Mouse (Mus musculus) limb, embryonic 12.5 days (tissue): Measurements from ENCODE around the gene Wwox. TPM values are rescaled to one million over a fixed set of nuclear protein-coding genes. Genes with fewer than 3 reads are reported as not detected.

Experiments
- ATAC-seq: fragments of 200-750 bp; cut with Nextera tagmentation; 2 replicates; pipeline ENCODE4 v1.8.0; 2017; ENCODE audit warnings: low read depth, moderate TSS enrichment; ENCODE audit not compliant: insufficient number of reproducible peaks, insufficient read depth, low FRiP score, low TSS enrichment
- H3K27ac ChIP-seq: fragments of 300-500 bp; sonication (generic); 2 replicates; pipeline ENCODE4 v1.5.1; 2016; ENCODE audit warnings: mild to moderate bottlenecking, moderate library complexity
- H3K27me3 ChIP-seq: fragments of 300-500 bp; sonication (generic); 2 replicates; pipeline ENCODE4 v1.6.1; 2016; ENCODE audit warnings: mild to moderate bottlenecking, moderate library complexity
- H3K36me3 ChIP-seq: fragments of 300-500 bp; sonication (generic); 2 replicates; pipeline ENCODE4 v1.6.1; 2016; ENCODE audit warnings: mild to moderate bottlenecking, moderate library complexity
- H3K4me1 ChIP-seq: fragments of 300-500 bp; sonication (generic); replicated peaks from 2 replicates; pipeline ENCODE4 v1.6.1; 2016
- H3K4me2 ChIP-seq: fragments of 300-500 bp; sonication (generic); 2 replicates; pipeline ENCODE4 v1.6.1; 2016; ENCODE audit warnings: mild to moderate bottlenecking, moderate library complexity
- H3K4me3 ChIP-seq: fragments of 300-500 bp; sonication (generic); replicated peaks from 2 replicates; pipeline ENCODE4 v1.5.1; 2016; ENCODE audit warnings: mild to moderate bottlenecking
- H3K9ac ChIP-seq: fragments of 300-500 bp; sonication (generic); replicated peaks from 2 replicates; pipeline ENCODE4 v1.6.1; 2016; ENCODE audit warnings: mild to moderate bottlenecking, moderate library complexity
- H3K9me3 ChIP-seq: fragments of 300-500 bp; sonication (generic); 2 replicates; pipeline ENCODE4 v1.6.1; 2016; ENCODE audit warnings: mild to moderate bottlenecking, moderate library complexity
- WGBS: fragments of 180-500 bp; shearing (Covaris S2); methylation state at CpG from one replicate; pipeline ENCODE4 v1.1.7; 2016; 5-methylcytosine and 5-hydroxymethylcytosine counted together
- polyA plus RNA-seq: library from polyadenylated mRNA; unstranded; fragments of >200 nt; fragmentation: Nextera tagmentation; extraction: Ambion mirVana; gene quantifications from 2 replicates; pipeline ENCODE4 v1.2.1, GENCODE M21; 2016

Wwox gene
- polyA plus RNA-seq, 1 experiment from 2014 or later: 10.2 TPM

DNA sequence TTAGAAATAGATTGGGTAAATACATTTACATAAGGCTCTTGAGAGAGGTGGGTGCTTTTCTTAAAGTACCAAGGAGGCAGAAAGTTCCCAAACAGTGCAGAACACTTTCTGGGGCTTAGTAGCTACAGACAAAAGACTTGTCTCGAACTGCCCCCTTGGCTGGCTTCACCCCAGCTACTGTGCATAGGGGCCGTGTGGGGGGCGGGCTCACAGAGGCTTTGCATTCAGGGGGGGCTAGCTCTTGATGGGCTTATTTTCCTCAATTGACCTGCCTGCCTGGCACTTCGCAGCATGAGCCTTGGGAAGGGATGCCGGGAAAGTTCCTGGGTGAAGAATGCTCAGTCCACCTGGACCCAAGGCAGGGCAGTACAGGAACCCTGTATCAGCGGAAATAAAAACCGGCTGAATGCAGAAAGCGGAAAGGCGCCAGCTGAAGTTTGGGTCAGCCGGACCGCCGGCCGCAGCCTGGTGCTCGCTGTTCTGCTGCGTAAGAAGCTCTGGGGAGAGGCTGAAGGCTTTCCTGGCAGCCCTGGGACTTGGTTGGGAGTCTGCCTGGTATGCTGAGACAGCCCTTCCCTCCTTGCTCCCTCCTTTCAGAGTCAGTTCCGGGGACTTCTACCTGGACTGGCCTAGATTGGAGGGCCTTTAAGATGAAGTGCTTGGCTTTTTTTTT, 918.3 kb downstream of the Wwox start:
- no peak for ATAC-seq
- H3K4me3 ChIP-seq: no peak overlapping the region
- peaks cover 19% of the 10 kb centered on the region for H3K9me3 ChIP-seq
- H3K27me3 ChIP-seq: peaks cover 13% of the 10 kb centered on the region; the same call in 1 of the 2 replicates
- WGBS: 39% methylated on average over 16 of the region's 16 CpGs
- peaks cover 35% of the 10 kb centered on the region for H3K4me1 ChIP-seq
- peak overlapping the region; percentile 28; the same call in 1 of the 2 replicates for H3K4me2 ChIP-seq
- no peak overlapping the region for H3K9ac ChIP-seq
- no peak overlapping the region for H3K27ac ChIP-seq
- H3K36me3 ChIP-seq: no peaks in the 10 kb centered on the region

DNA sequence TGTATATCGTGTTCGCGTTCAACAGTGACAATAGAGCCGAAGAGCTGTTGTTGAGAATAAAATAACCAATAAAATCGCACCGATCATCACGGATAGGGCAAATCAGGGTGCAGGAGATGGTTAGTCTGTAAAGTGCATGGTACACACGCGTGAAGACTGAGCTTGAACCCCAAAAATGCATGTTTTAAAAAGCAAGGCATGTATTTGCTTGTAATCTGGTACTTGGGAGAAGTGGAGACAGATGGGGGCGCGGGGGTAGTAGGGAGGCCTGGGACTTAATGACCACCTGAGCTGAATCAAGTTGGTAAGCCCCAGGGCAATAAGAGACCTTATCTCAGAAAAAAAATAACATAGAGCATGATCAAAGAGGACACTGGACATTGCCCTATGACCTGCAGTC, 919.0 kb downstream of the Wwox start:
- no peak overlapping the region for H3K4me3 ChIP-seq
- no peak overlapping the region for H3K9ac ChIP-seq
- H3K9me3 ChIP-seq: peaks cover 17% of the 10 kb centered on the region
- no peak overlapping the region for H3K27ac ChIP-seq
- no peak for ATAC-seq
- 88% methylated on average over 11 of the region's 11 CpGs for WGBS
- peaks cover 40% of the 10 kb centered on the region for H3K4me1 ChIP-seq
- H3K27me3 ChIP-seq: peaks cover 13% of the 10 kb centered on the region; the same call in 1 of the 2 replicates
- no peaks in the 10 kb centered on the region for H3K36me3 ChIP-seq
- no peak overlapping the region for H3K4me2 ChIP-seq

DNA sequence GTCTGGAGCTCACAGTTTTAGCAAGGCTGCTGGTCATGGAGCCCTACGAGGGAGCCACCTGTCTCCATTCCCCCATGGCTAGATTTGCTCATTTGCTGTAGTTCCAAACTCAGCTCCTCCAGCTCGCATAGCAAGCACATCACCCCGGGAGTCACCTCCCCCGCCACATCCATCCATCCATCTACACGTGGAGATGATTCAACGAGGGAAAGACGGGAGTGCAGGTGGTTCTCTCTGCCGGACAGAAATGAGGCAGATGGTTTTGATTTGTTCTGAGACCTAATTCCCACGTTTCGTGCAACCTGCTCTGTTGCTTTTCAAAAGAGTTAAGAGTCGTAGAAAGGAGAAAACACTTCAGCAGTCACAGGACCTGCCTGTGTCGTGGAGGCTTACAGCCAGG, 920.2 kb downstream of the Wwox start:
- Histone ChIP-seq H3K4me3 (no peak overlapping the region), H3K36me3 (no peaks in the 10 kb centered on the region), H3K9me3 (peaks cover 5% of the 10 kb centered on the region; the same call in 1 of the 2 replicates), H3K4me2 (peak overlapping the region; percentile 21; the same call in 1 of the 2 replicates), H3K27ac (no peak overlapping the region), H3K9ac (no peak overlapping the region), H3K27me3 (peaks cover 13% of the 10 kb centered on the region; the same call in 1 of the 2 replicates), H3K4me1 (peaks cover 40% of the 10 kb centered on the region)
- 10% methylated on average over 12 of the region's 12 CpGs for WGBS
- 0 out of 2 replicates have a peak, but pooled peaks have one; percentile 26 for ATAC-seq

DNA sequence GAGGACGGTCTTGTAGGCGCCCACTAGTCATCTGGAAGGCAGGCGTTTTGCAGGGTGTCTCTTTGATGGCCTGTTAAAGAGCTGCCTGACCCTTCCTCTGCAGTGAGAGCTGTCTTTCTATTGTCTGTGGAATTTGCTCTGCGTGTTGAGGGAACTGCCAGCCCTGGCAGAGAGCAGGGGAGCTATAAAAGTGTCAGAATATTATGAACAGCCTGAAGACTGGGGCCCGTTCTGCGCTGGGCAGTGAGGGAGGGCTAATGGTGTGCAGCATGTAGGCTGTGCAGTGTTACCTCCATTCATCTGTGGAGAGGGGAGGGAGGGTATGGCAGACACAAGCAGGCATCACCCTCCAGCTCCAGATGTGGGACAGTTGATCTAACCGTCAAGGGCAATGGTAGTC, 923.1 kb downstream of the Wwox start:
- H3K27ac ChIP-seq: no peak overlapping the region

DNA sequence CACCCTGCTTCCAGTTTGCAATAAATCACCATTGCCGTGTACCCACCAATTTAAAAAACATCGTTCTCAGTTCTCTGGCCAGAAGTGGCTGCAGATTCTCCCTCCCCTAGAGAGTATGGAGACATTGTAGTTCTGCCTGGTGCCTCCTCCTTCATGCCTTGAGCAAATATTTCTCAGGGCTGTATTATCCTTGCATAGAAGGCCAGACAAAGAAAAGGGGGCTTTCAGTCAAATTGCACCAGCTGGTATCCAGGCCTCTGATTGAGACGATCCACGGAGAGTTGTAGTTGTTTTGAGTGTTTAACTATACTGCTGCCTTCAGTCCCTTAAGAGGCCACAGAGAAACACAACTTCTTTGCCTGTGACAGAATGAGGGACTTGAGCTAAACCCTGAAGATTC, 935.5 kb downstream of the Wwox start:
- WGBS: 26% methylated on average over 4 of the region's 4 CpGs
- peaks cover 10% of the 10 kb centered on the region for H3K4me1 ChIP-seq
- no peak overlapping the region for H3K4me3 ChIP-seq
- H3K9me3 ChIP-seq: no peaks in the 10 kb centered on the region
- H3K27ac ChIP-seq: no peak overlapping the region
- no peak overlapping the region for H3K4me2 ChIP-seq
- peaks cover 15% of the 10 kb centered on the region; the same call in 1 of the 2 replicates for H3K27me3 ChIP-seq
- H3K9ac ChIP-seq: no peak overlapping the region
- no peak for ATAC-seq
- no peaks in the 10 kb centered on the region for H3K36me3 ChIP-seq

More for the DNA sequence above, 923.1 kb downstream of the Wwox start:
- no peak overlapping the region for H3K4me2 ChIP-seq
- no peak overlapping the region for H3K4me3 ChIP-seq
- H3K27me3 ChIP-seq: peaks cover 13% of the 10 kb centered on the region; the same call in 1 of the 2 replicates
- H3K9ac ChIP-seq: no peak overlapping the region
- H3K36me3 ChIP-seq: no peaks in the 10 kb centered on the region
- peak; percentile 58; the same call in 1 of the 2 replicates for ATAC-seq
- 3% methylated on average over 7 of the region's 7 CpGs for WGBS
- peaks cover 40% of the 10 kb centered on the region for H3K4me1 ChIP-seq
- peaks cover 5% of the 10 kb centered on the region; the same call in 1 of the 2 replicates for H3K9me3 ChIP-seq

DNA sequence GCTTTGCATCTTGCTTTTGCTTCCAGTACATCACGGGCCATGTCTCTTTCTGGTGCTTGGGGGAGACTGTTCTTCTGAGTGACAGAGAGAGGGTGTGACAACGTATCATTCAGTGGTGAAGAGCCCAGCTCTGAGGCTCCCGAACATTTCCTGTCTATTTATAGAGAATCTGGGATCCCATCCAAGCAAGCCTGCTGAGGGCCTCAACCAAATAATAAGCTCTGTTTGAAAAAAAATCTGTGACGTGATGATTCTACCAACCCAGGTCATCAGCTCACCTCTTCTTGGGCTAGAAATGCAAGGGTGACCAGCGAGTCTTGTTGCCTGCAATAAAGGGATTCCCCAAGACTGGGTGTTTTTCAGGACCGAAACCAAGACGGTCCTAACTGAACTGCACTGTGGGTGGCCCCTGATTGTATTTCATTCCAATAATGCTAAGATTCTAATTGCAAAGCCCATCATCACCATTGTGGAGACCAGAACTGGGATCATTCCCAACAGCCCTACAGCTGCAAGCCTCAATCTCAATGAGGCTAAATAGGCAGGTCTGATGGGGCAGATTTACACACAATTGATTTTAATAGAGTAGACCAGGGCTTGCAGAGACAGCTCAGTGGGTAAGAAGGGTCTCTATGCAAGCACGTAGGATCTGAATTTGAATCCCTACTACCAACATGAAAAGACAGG, 936.0 kb downstream of the Wwox start:
- Histone ChIP-seq H3K27ac (no peak overlapping the region), H3K4me2 (no peak overlapping the region), H3K4me3 (no peak overlapping the region), H3K36me3 (no peaks in the 10 kb centered on the region), H3K27me3 (peaks cover 19% of the 10 kb centered on the region; the same call in 1 of the 2 replicates), H3K4me1 (peaks cover 10% of the 10 kb centered on the region), H3K9me3 (no peaks in the 10 kb centered on the region), H3K9ac (no peak overlapping the region)
- whole genome bisulfite sequencing: 78% methylated on average over 8 of the region's 8 CpGs
- ATAC-seq: no peak

DNA sequence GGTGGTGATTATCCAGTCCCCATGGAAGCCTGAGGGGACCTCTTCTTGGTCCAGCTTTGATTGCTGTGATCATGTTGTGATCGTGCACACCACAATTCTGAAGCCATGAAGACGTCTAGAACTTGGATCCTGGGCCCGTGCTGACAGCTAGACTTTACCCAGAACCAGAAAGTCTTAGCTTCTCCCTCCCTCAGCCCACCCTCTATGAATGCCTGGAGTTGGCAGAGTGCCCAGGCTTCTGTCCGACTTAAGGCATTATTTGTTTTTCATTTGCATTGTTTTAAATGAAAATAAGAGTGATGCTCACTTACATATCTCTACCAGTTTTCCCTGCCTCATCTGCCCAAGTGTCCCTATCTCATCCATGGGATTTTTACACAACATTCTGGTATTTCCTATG, 937.9 kb downstream of the Wwox start:
- no peak for ATAC-seq
- H3K9me3 ChIP-seq: no peaks in the 10 kb centered on the region
- 70% methylated on average over 4 of the region's 4 CpGs for WGBS
- H3K36me3 ChIP-seq: no peaks in the 10 kb centered on the region
- H3K4me2 ChIP-seq: no peak overlapping the region
- no peak overlapping the region for H3K9ac ChIP-seq
- peaks cover 10% of the 10 kb centered on the region for H3K4me1 ChIP-seq
- H3K4me3 ChIP-seq: no peak overlapping the region
- no peak overlapping the region for H3K27ac ChIP-seq
- peaks cover 13% of the 10 kb centered on the region; the same call in 1 of the 2 replicates for H3K27me3 ChIP-seq

DNA sequence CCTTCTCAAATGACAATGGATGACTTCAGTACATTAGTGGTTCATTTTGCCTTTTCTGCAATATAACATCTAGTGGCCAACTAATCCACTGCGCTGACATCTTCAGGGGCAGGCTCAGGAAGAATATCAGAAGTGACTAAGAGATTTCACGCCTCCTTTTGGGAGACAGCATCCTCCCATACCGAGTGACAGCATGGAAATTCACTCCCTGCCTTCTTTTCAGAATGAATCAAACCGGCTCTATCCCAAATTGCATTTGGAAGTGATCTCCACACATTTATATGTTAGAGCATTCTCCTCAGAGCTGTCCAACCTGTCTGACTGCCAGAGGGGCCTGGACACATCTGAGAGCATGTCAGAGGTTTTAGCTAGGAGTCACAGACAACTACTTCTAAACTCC, 940.6 kb downstream of the Wwox start:
- Histone ChIP-seq H3K4me2 (no peak overlapping the region), H3K9ac (no peak overlapping the region), H3K27me3 (0 out of 2 replicates have a peak, but pooled peaks cover 7% of the 10 kb centered on the region), H3K4me1 (no peaks in the 10 kb centered on the region), H3K27ac (no peak overlapping the region), H3K36me3 (no peaks in the 10 kb centered on the region), H3K9me3 (no peaks in the 10 kb centered on the region), H3K4me3 (no peak overlapping the region)
- 81% methylated on average over 4 of the region's 4 CpGs for WGBS
- ATAC-seq: no peak

DNA sequence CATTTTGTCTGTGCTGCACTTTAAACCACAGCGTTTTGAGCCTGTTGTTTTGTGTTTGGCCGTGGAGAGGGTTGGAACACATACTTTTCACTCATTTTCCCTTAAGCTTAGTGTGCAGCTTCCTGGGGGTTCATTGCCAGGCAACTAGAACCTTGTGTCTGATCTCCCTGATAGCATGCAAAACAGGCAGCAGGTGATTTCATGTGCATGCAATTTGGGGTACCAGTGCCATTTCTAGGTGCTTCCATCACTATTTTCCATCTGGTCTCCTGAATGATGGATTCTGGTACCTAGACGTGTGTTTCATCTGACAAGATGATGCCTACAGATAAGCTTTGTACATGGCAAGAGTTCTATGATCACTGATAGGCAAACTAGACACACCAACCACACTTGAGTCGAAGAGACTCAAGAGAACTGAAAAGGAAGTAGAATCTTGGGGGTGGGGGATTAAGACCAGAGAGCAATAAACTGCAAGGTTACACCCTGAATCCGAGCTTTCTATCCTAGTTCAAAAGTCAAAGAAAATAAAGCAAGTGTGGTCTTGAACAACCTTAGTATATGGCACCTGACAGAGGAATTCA, 951.6 kb downstream of the Wwox start:
- Histone ChIP-seq H3K4me2 (no peak overlapping the region), H3K27me3 (0 out of 2 replicates have a peak, but pooled peaks cover 1% of the 10 kb centered on the region), H3K9me3 (no peaks in the 10 kb centered on the region), H3K4me3 (no peak overlapping the region), H3K36me3 (no peaks in the 10 kb centered on the region), H3K9ac (no peak overlapping the region), H3K27ac (no peak overlapping the region), H3K4me1 (no peaks in the 10 kb centered on the region)
- WGBS: 81% methylated on average over 5 of the region's 5 CpGs
- ATAC-seq: no peak

DNA sequence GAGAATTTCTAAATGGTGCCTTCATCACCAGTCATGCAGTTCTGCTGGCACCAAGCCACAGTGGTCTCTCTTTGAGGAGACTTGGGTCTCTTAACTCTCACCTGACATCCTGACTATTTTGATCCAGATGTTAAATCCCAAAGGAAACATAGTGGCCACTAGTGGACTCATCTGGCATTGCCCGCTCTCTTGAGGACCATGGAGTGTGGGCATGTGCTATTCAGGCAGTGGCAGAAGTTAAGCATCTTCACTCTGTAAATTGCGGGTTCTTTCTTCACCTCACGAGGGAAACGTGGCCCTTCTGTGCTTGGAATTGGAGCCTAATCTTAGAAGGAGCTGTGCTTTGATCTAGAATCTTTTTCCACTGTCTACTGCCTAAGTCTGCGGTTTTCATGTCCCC, 956.4 kb downstream of the Wwox start:
- ATAC-seq: no peak
- peaks cover 6% of the 10 kb centered on the region; the same call in 1 of the 2 replicates for H3K27me3 ChIP-seq
- H3K4me1 ChIP-seq: peaks cover 6% of the 10 kb centered on the region; the same call in 1 of the 2 replicates
- WGBS: 76% methylated on average over 5 of the region's 5 CpGs
- H3K27ac ChIP-seq: no peak overlapping the region
- H3K4me3 ChIP-seq: no peak overlapping the region
- H3K36me3 ChIP-seq: no peaks in the 10 kb centered on the region
- no peak overlapping the region for H3K4me2 ChIP-seq
- no peaks in the 10 kb centered on the region for H3K9me3 ChIP-seq
- H3K9ac ChIP-seq: no peak overlapping the region

DNA sequence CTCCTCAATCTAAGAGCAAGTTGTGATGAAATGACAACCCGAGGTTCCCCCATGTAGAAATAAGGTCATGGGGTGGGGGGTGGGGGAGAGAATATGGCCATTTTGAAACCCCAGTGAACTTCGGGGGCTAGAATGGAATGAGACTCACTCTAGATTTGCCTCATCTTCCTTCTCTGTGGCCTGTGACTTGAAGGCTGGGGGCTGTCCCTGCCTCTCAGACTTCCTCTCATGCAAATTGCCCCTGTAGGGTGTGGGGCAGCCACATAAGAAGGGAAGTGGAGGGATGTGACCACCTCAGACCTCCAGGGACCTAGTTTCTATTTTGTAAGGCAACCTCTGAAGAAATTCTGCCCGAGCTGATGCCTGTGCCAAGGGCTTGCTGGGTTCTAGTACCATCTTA, 958.5 kb downstream of the Wwox start:
- no peaks in the 10 kb centered on the region for H3K9me3 ChIP-seq
- H3K9ac ChIP-seq: no peak overlapping the region
- 86% methylated on average over 3 of the region's 3 CpGs for WGBS
- H3K27ac ChIP-seq: no peak overlapping the region
- H3K4me3 ChIP-seq: no peak overlapping the region
- peaks cover 6% of the 10 kb centered on the region; the same call in 1 of the 2 replicates for H3K4me1 ChIP-seq
- ATAC-seq: no peak
- H3K4me2 ChIP-seq: no peak overlapping the region
- peaks cover 6% of the 10 kb centered on the region for H3K27me3 ChIP-seq
- no peaks in the 10 kb centered on the region for H3K36me3 ChIP-seq
